8 mouse cellular contexts compared by ENCODE assay signal in the genomic region with DNA sequence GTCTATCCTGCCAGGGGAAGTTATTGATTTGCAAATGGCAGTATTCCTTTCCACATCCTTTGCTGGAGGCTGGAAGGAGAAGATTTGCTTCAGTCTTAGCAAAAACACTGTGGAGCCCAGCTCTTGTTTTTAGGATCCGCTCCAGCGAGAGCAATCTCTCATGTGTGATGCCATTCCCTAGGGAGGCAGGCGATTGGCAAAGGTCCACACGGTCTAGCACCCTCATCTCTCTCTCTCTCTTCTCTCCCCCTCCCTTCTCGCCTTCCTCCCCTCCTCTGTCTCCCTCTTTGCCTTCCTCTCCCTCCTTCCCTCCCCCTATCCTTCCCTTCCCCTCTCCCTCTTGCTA. TPM values are rescaled to one million over a fixed set of nuclear protein-coding genes. Genes with fewer than 3 reads are reported as not detected.
DNase-seq lines count a peak whose midpoint lies in the region; ATAC-seq and TF ChIP-seq lines count a peak whose summit lies in the region.

No protein-coding gene starts in this region.

- no peak overlapping the region for H3K27ac ChIP-seq in liver, embryonic 16.5 days (ENCODE audit: low read length)
- H3K27ac ChIP-seq in stomach, postnatal 0 days (replicated peaks): no peak overlapping the region

- TF ChIP-seq CTCF in stomach, postnatal 0 days (IDR thresholded peaks at IDR 0.05; ENCODE audit: low read depth): no peak

- TF ChIP-seq EP300 in stomach, postnatal 0 days (optimal IDR thresholded peaks at IDR 0.05): no peak

- H3K9me3 ChIP-seq in liver, embryonic 16.5 days (replicated peaks; ENCODE audit: control insufficient read depth, low read length): no peaks in the 10 kb centered on the region
- H3K9me3 ChIP-seq in stomach, postnatal 0 days (ENCODE audit: control insufficient read depth, low read length): no peaks in the 10 kb centered on the region

- 49% methylated on average over 5 of the region's 5 CpGs for WGBS in liver, embryonic 16.5 days (ENCODE audit: insufficient replicate concordance)
- WGBS in stomach, postnatal 0 days: 49% methylated on average over 5 of the region's 5 CpGs

- ATAC-seq in liver, embryonic 16.5 days (ENCODE audit: low read depth): no peak
- ATAC-seq in stomach, postnatal 0 days (ENCODE audit: low FRiP score, low TSS enrichment): no peak

- peaks cover 10% of the 10 kb centered on the region for H3K4me1 ChIP-seq in liver, embryonic 16.5 days (ENCODE audit: control insufficient read depth, low read depth, low read length)
- peaks cover 3% of the 10 kb centered on the region; the same call in 1 of the 2 replicates for H3K4me1 ChIP-seq in stomach, postnatal 0 days (replicated peaks; ENCODE audit: control insufficient read depth, insufficient read depth)

- intact Hi-C loops in heart, postnatal 10 days (cut with DNase I): no loop called here

- DNase-seq in heart, adult 11 months: peak; percentile 91
- no peak for DNase-seq in heart, adult 8-10 months (ENCODE audit: low spot score)
- peak; percentile 65 for DNase-seq in adrenal gland, postnatal 10 days
- peak; percentile 33 to 43 for DNase-seq in heart, postnatal 10 days
- DNase-seq in stomach, postnatal 0 days (ENCODE audit: low spot score): no peak
- no peak for DNase-seq in cerebellum, adult 8-10 months
- no peak for DNase-seq in cerebellum, adult 9-11 months

- no peak overlapping the region for H3K4me3 ChIP-seq in liver, embryonic 16.5 days (ENCODE audit: low read depth, low read length)
- no peak overlapping the region for H3K4me3 ChIP-seq in stomach, postnatal 0 days (ENCODE audit: low read depth, low read length)

- H3K27me3 ChIP-seq in liver, embryonic 16.5 days (ENCODE audit: control insufficient read depth, insufficient read depth, low read depth, low read length): no peaks in the 10 kb centered on the region
- H3K27me3 ChIP-seq in stomach, postnatal 0 days (ENCODE audit: control insufficient read depth, insufficient read depth, low read length): no peaks in the 10 kb centered on the region

- H3K9ac ChIP-seq in liver, embryonic 16.5 days (ENCODE audit: low read depth, low read length): no peak overlapping the region
- H3K9ac ChIP-seq in stomach, postnatal 0 days (ENCODE audit: low read length): no peak overlapping the region

- H3K36me3 ChIP-seq in liver, embryonic 16.5 days (ENCODE audit: control insufficient read depth, insufficient read depth): no peaks in the 10 kb centered on the region
- no peaks in the 10 kb centered on the region for H3K36me3 ChIP-seq in stomach, postnatal 0 days (ENCODE audit: control insufficient read depth, insufficient read depth, low read length)

- peak overlapping the region; percentile 57 for H3K4me2 ChIP-seq in liver, embryonic 16.5 days (ENCODE audit: low read depth, low read length)
- peak overlapping the region; percentile 57 for H3K4me2 ChIP-seq in stomach, postnatal 0 days (replicated peaks; ENCODE audit: low read depth)

RNA-seq across cellular contexts. Expression of gene Atxn7l1, which starts 29.0 kb away (rescaled TPM):
- 10 to 100 TPM; 20.2 to 22.4 (median 20.7) TPM for total RNA-seq in heart, adult 8-10 months (2022)
- total RNA-seq in adrenal gland, postnatal 10 days (2021): 10 to 100 TPM; 20.1 to 32.3 TPM
- 10 to 100 TPM; 16.6 to 18.6 TPM for total RNA-seq in heart, postnatal 10 days (2021)
- polyA plus RNA-seq in liver, embryonic 16.5 days (2015; fragmentation: Nextera tagmentation; extraction: Ambion mirVana): 13.5 and 16.8 TPM in 2 replicates
- polyA plus RNA-seq in stomach, postnatal 0 days (2015; fragmentation: Nextera tagmentation; extraction: Ambion mirVana): 4.7 and 5.5 TPM in 2 replicates

Comparison
In these comparisons a context has a peak if more than half of its experiments do, and no peak if none do; other contexts are left out.
1. DNase-seq: peak in heart, adult 11 months (single experiment), adrenal gland, postnatal 10 days (single experiment) and heart, postnatal 10 days (2 of 2); none in heart, adult 8-10 months (single experiment), stomach, postnatal 0 days (single experiment), cerebellum, adult 8-10 months (single experiment) and cerebellum, adult 9-11 months (single experiment).